Mouse (Mus musculus): ENCODE data around the gene Vmn2r114. TPM values are rescaled to one million over a fixed set of nuclear protein-coding genes. Genes with fewer than 3 reads are reported as not detected.
"Not testable (repeated sequence)": the region's sequence is repeated elsewhere in the genome, so short reads cannot be mapped to it uniquely, and the experiment has no call there.

Gene Vmn2r114
- total RNA-seq (2021), result not detected
- long read RNA-seq, result 0 reads

GRCm38 (mm10) chr17:23312437-23312836, at the start of gene Vmn2r114:
Gene Vmn2r114, minus strand, starts transcription at chr17:23312537.
- not testable (repeated sequence) for DNase-seq (ENCODE audit: low spot score in 2 of 2)

- no peak for DNase-seq (ENCODE audit: low spot score in 2 of 2)
Measured at GRCm38 (mm10) chr17:23351644-23352043, 39.3 kb upstream of the Vmn2r114 start.

GRCm38 (mm10) chr17:23343441-23343840, 31.1 kb upstream of the Vmn2r114 start, which contains the start of gene Vmn2r115:
Gene Vmn2r115, plus strand, starts transcription at chr17:23343741.
- DNase-seq (ENCODE audit: low spot score in 2 of 2), result not testable (repeated sequence)

GRCm38 (mm10) chr17:23330657-23331056, 18.3 kb upstream of the Vmn2r114 start:
- no peak for DNase-seq (ENCODE audit: low spot score in 2 of 2)

Other genes starting within 250 kb of the Vmn2r114 start
- 10 to 100 TPM; 18.0 to 19.4 TPM for gene Zfp40, start 119.3 kb downstream of the Vmn2r114 start, total RNA-seq (2021)
- gene Vmn2r115, start 31.2 kb upstream of the Vmn2r114 start, total RNA-seq (2021), result not detected
- gene Vmn2r116, start 72.1 kb upstream of the Vmn2r114 start, total RNA-seq (2021), result not detected
- not detected for gene Vmn2r117, start 167.2 kb upstream of the Vmn2r114 start, total RNA-seq (2021)

Measured in layer of hippocampus, adult 18-20 months (tissue).